Mouse (Mus musculus): ENCODE data around the gene Kitl.

Gene Kitl

GRCm38 (mm10) chr10:100015370-100016325, at the start of gene Kitl:
TSS of gene Kitl (plus strand) at chr10:100015630.
- in situ Hi-C loops (cut with MboI; ENCODE audit: low pct_unique_long_range_greater_than_20kb in 1 of 2, low sequenced_read_pairs in 2 of 2, unreplicated experiment in 1 of 2) = no loop called here

- in situ Hi-C loops (cut with MboI; ENCODE audit: low pct_unique_long_range_greater_than_20kb in 1 of 2, low sequenced_read_pairs in 2 of 2, unreplicated experiment in 1 of 2) = no loop called here
Observed at GRCm38 (mm10) chr10:99972866-99973265, 42.6 kb upstream of the Kitl start.

GRCm38 (mm10) chr10:99980096-99980495, 35.3 kb upstream of the Kitl start:
- in situ Hi-C loops (cut with MboI; ENCODE audit: low pct_unique_long_range_greater_than_20kb in 1 of 2, low sequenced_read_pairs in 2 of 2, unreplicated experiment in 1 of 2) = no loop called here

- in situ Hi-C loops (cut with MboI; ENCODE audit: low pct_unique_long_range_greater_than_20kb in 1 of 2, low sequenced_read_pairs in 2 of 2, unreplicated experiment in 1 of 2) = no loop called here
Observed at GRCm38 (mm10) chr10:99980916-99981315, 34.5 kb upstream of the Kitl start.

- in situ Hi-C loops (cut with MboI; ENCODE audit: low pct_unique_long_range_greater_than_20kb in 1 of 2, low sequenced_read_pairs in 2 of 2, unreplicated experiment in 1 of 2) = no loop called here
Observed at GRCm38 (mm10) chr10:99981887-99982286, 33.5 kb upstream of the Kitl start.

- in situ Hi-C loops (cut with MboI; ENCODE audit: low pct_unique_long_range_greater_than_20kb in 1 of 2, low sequenced_read_pairs in 2 of 2, unreplicated experiment in 1 of 2) = no loop called here
Observed at GRCm38 (mm10) chr10:99986745-99987144, 28.7 kb upstream of the Kitl start.

- in situ Hi-C loops (cut with MboI; ENCODE audit: low pct_unique_long_range_greater_than_20kb in 1 of 2, low sequenced_read_pairs in 2 of 2, unreplicated experiment in 1 of 2) = no loop called here
Observed at GRCm38 (mm10) chr10:99989758-99990157, 25.7 kb upstream of the Kitl start.

GRCm38 (mm10) chr10:99992121-99992520, 23.3 kb upstream of the Kitl start:
- in situ Hi-C loops (cut with MboI; ENCODE audit: low pct_unique_long_range_greater_than_20kb in 1 of 2, low sequenced_read_pairs in 2 of 2, unreplicated experiment in 1 of 2) = no loop called here

DNA sequence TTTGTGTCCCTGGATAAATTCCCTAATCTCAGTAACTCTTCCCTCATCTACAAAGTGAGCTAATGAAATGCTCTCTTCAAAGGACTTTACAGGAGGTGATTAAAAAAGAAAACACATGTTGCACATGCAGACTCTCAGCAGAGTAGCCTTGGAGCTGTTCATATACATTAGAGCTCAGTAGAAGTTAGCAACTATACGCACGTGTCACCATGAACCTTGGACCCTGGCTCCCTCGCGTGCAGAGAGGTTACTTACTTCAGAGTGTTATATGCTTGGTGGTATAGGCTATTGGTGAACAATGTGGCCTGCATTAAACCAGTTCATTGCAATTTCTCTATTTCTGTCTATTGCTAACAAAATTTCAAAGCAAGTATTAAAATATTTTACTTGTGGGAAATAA, 14.0 kb upstream of the Kitl start:
- in situ Hi-C loops (cut with MboI; ENCODE audit: low pct_unique_long_range_greater_than_20kb in 1 of 2, low sequenced_read_pairs in 2 of 2, unreplicated experiment in 1 of 2) = no loop called here

DNA sequence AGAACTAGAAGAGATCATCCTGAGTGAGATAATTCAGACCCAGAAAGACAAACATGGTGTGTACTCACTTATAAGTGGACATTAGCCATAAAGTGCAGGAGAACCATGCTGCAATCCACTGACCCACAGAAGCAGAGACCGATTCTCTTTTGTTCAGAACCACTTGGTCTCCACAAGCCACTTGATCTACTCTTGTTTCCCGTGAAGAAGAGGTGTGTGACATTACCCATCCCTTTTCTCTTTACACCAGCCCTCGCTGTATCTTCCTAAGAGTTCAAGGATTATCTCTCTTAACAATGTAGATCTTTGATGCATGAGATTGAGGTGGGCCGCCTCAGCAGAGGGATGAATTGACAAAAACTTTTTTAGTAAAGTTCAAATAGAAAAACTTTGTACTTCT, 11.6 kb upstream of the Kitl start:
- in situ Hi-C loops (cut with MboI; ENCODE audit: low pct_unique_long_range_greater_than_20kb in 1 of 2, low sequenced_read_pairs in 2 of 2, unreplicated experiment in 1 of 2) = no loop called here

GRCm38 (mm10) chr10:100009681-100010080, 5.7 kb upstream of the Kitl start:
- in situ Hi-C loops (cut with MboI; ENCODE audit: low pct_unique_long_range_greater_than_20kb in 1 of 2, low sequenced_read_pairs in 2 of 2, unreplicated experiment in 1 of 2) = no loop called here

DNA sequence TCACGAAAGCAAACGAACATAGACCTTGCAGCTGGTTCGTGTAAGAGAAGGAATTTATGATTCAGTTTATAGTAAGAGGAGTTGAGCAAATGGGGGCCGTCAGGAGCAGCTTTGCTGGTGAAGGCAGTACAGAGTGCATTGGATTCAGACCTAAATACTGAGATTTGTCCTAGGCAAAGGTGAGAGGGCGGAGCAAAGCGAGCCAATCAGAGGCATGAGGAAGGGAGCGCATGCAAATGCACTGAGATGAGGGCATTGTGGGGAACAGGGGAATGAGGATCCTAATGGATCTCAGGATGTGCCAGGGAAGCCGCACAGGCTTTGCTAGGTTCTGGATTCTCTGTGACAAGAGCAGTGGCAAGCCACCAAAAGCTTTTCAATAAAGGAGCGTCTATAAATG, 5.1 kb upstream of the Kitl start:
- in situ Hi-C loops (cut with MboI; ENCODE audit: low pct_unique_long_range_greater_than_20kb in 1 of 2, low sequenced_read_pairs in 2 of 2, unreplicated experiment in 1 of 2) = no loop called here

DNA sequence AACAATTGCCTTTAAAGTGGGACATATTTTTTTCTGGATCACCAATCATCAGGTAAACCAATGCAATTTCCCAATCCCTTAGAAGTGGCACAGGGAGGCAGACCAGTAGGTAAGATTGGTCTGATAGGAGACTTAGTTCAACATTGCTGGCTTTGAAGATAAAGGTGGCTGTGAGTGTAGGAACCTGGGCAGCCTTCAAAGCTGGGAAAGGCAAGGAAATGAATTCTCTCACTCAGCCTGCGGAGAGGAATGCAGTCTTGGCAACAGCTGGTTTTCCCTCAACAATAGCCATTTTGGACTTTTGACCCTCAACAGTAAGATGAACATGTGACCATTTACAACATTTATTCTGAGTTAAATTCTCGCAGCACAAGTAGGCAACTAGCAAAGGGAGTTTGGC, 1.3 kb upstream of the Kitl start:
- in situ Hi-C loops (cut with MboI; ENCODE audit: low pct_unique_long_range_greater_than_20kb in 1 of 2, low sequenced_read_pairs in 2 of 2, unreplicated experiment in 1 of 2) = no loop called here

- in situ Hi-C loops (cut with MboI; ENCODE audit: low pct_unique_long_range_greater_than_20kb in 1 of 2, low sequenced_read_pairs in 2 of 2, unreplicated experiment in 1 of 2) = no loop called here
Observed at GRCm38 (mm10) chr10:100016326-100016709, 888 bp downstream of the Kitl start.

DNA sequence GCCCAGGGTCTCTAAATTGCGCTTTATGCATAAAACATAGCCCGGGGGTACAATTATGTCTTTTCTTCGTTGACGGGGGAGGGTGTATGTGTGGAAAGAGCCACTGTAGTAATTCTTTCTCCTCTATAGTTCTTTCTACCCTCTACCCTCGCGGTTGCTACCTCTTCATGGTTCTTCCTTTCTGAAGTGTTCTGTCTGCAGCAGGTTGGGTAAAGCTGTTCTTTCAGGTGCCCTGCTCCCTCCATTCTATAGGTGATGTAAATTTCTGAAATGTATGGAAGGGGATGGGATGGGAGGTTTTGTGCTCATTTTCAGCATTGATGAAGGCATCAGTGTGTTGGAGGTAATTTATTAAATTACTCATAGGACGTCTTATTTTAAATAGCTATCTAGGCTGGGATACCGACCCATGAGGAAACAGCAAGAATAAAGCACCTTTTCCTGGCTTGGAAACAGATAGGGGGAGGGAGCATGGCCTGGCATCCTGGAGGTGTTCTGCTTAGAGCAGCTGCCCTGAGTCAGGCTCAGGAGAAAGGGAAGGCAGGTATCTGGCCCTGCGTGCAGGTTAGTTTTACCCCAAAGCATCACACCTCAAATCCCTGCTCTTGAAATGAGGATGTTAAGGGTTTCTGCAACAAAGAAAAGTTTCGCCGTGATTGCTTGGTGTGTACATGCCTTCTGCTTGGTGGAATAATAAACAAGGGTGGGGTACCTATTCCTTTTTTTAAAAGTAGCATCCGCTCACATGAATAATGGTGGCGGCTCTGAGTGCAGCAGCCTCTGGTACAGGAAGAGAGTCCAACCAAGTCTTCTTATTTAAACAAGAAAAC, 1.7 kb downstream of the Kitl start:
- in situ Hi-C loops (cut with MboI; ENCODE audit: low pct_unique_long_range_greater_than_20kb in 1 of 2, low sequenced_read_pairs in 2 of 2, unreplicated experiment in 1 of 2) = no loop called here

DNA sequence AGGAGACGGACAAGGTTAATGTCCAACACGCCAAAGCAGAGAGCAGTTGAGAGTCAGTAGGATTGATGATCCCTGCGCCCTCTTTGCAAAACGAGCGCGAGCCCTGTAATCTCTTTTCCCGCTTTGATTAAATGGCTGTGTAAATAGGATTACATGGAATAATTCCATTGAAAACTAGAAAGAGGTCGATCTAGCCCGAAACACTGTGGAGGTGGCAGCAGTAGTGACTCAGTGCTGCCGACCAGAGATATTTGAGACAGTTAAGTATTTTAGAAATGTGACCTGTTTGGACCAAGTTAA, 2.3 kb downstream of the Kitl start:
- in situ Hi-C loops (cut with MboI; ENCODE audit: low pct_unique_long_range_greater_than_20kb in 1 of 2, low sequenced_read_pairs in 2 of 2, unreplicated experiment in 1 of 2) = no loop called here

DNA sequence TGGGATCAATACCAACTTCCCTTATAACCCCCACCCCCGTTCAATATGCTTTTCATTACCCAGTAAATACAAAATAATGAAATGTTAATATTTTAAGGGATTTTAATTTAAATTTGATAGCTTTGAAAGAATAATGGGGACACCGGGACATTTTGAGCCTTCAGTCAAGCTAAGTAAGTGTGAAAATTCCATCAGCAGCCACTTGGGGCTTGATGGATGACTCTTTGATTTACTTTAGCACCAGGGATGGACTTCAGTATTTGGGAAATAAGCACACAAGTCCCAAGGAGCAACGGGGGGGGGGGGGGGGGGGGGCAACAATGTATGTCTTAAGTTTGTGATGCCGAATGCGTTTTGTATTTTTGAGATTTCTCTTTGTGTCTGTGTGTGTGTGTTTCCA, 3.1 kb downstream of the Kitl start:
- in situ Hi-C loops (cut with MboI; ENCODE audit: low pct_unique_long_range_greater_than_20kb in 1 of 2, low sequenced_read_pairs in 2 of 2, unreplicated experiment in 1 of 2) = no loop called here

DNA sequence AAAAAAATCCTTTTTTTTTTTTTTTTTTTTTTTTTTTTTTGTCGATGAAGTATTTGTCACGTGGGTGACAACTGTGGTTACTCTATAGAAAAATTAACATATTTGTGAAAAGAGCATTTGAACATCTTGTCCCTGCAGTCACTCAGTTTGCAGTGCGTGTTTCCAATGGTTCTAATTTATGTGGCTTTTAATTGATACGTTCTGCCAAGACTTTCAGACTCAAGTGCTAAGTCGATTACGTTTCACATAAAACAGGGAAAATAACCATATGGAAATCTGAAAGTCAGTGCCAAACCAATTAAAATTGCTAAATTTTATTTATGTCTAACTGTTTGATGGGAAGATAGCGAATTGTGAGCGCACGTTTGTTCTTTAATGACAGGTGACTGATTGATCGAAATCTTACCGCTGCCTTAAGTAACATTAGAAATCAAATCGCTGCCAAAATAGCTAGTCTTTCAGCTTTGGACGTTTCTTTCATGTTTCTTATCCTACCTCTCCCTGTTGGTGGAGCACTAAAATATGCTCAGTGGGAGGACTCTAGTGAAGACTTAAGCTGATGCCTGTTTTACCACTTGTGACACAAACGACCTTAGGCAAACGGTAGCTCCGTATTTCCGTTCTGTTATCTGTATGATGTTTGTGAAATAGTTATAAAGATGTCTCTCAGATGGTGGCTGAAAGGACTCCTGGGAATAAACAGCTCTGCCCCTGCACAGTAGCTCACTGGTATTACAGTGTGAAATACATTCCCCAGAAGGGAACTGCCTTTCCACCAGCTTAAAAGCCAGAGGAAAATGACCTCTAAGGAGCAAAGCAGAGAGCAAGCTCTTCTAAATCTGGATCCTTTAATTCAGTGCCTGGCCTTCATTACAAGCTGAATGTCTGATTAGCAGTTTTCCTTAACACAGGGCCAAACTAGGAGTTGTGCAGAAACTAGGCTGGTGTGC, 4.1 kb downstream of the Kitl start:
- in situ Hi-C loops (cut with MboI; ENCODE audit: low pct_unique_long_range_greater_than_20kb in 1 of 2, low sequenced_read_pairs in 2 of 2, unreplicated experiment in 1 of 2) = no loop called here

Data from mouse embryonic stem cell (cell line).